Comparison of ENCODE assay signal across 10 mouse cellular contexts in genomic region chr2:77402329-77402728, GRCm38 (mm10).
A peak's percentile ranks its signal among the peaks of the same experiment; 100 is the strongest.
DNase-seq lines count a peak whose midpoint lies in the region; ATAC-seq and TF ChIP-seq lines count a peak whose summit lies in the region.
"Had no signal": no experiment of that assay in that cellular context is flagged by ENCODE, and none has a peak within 500 bp of the region (broad histone marks: within the 10 kb centered on the region; RNA-seq: fewer than 3 reads in every experiment).

No protein-coding gene starts in this region.

- no peaks in the 10 kb centered on the region for H3K9me3 ChIP-seq in lung, embryonic 15.5 days
- H3K9me3 ChIP-seq in liver, embryonic 13.5 days (replicated peaks) = no peaks in the 10 kb centered on the region
- H3K9me3 ChIP-seq in stomach, postnatal 0 days (ENCODE audit: control insufficient read depth, low read length) = no peaks in the 10 kb centered on the region

- H3K36me3 ChIP-seq in lung, embryonic 15.5 days = no peaks in the 10 kb centered on the region
- H3K36me3 ChIP-seq in liver, embryonic 13.5 days = no peaks in the 10 kb centered on the region
- H3K36me3 ChIP-seq in stomach, postnatal 0 days (ENCODE audit: control insufficient read depth, insufficient read depth, low read length) = no peaks in the 10 kb centered on the region

- 29% methylated on average over 13 of the region's 13 CpGs for WGBS in lung, embryonic 15.5 days
- 15% methylated on average over 13 of the region's 13 CpGs for WGBS in liver, embryonic 13.5 days (ENCODE audit: insufficient replicate concordance)
- 24% methylated on average over 13 of the region's 13 CpGs for WGBS in stomach, postnatal 0 days

- peak overlapping the region; percentile 55 for H3K4me2 ChIP-seq in lung, embryonic 15.5 days
- peak overlapping the region; percentile 25 for H3K4me2 ChIP-seq in liver, embryonic 13.5 days
- H3K4me2 ChIP-seq in stomach, postnatal 0 days (replicated peaks; ENCODE audit: low read depth) = peak overlapping the region; percentile 42

- ATAC-seq in lung, embryonic 15.5 days (ENCODE audit: borderline replicate concordance, extremely low read depth, low FRiP score, low TSS enrichment) = no peak
- no peak for ATAC-seq in liver, embryonic 13.5 days (ENCODE audit: low read depth)
- ATAC-seq in stomach, postnatal 0 days (ENCODE audit: low FRiP score, low TSS enrichment) = no peak
- no peak for ATAC-seq in granulocyte monocyte progenitor cell, adult 5-6 weeks (replicated peaks; ENCODE audit: poor library complexity, severe bottlenecking)

- DNase-seq in embryo, embryonic 11 days = peak; percentile 14
- DNase-seq in embryo, embryonic 9.5 days (ENCODE audit: extremely low spot score) = no peak
- DNase-seq in lung, postnatal 4 days = no peak
- no peak for DNase-seq in liver, embryonic 13.5 days
- no peak for DNase-seq in stomach, postnatal 0 days (ENCODE audit: low spot score)
- DNase-seq in adrenal gland, postnatal 10 days = no peak
- DNase-seq: kidney, postnatal 10 days; thymus, postnatal 36 days had no signal

- TF ChIP-seq EP300 in stomach, postnatal 0 days (optimal IDR thresholded peaks at IDR 0.05) = no peak

- peak overlapping the region; percentile 21 for H3K4me3 ChIP-seq in lung, embryonic 15.5 days
- no peak overlapping the region for H3K4me3 ChIP-seq in liver, embryonic 13.5 days (replicated peaks)
- H3K4me3 ChIP-seq in stomach, postnatal 0 days (ENCODE audit: low read depth, low read length) = no peak overlapping the region

- TF ChIP-seq CTCF in stomach, postnatal 0 days (IDR thresholded peaks at IDR 0.05; ENCODE audit: low read depth) = no peak

- no peak overlapping the region for H3K9ac ChIP-seq in lung, embryonic 15.5 days
- no peak overlapping the region for H3K9ac ChIP-seq in liver, embryonic 13.5 days
- H3K9ac ChIP-seq in stomach, postnatal 0 days (ENCODE audit: low read length) = no peak overlapping the region

- H3K27me3 ChIP-seq in lung, embryonic 15.5 days = no peaks in the 10 kb centered on the region
- peaks cover 15% of the 10 kb centered on the region; the same call in 1 of the 2 replicates for H3K27me3 ChIP-seq in liver, embryonic 13.5 days
- no peaks in the 10 kb centered on the region for H3K27me3 ChIP-seq in stomach, postnatal 0 days (ENCODE audit: control insufficient read depth, insufficient read depth, low read length)

- H3K27ac ChIP-seq in lung, embryonic 15.5 days = no peak overlapping the region
- H3K27ac ChIP-seq in liver, embryonic 13.5 days = no peak overlapping the region
- H3K27ac ChIP-seq in stomach, postnatal 0 days (replicated peaks) = no peak overlapping the region

- peaks cover 9% of the 10 kb centered on the region; the same call in 1 of the 2 replicates for H3K4me1 ChIP-seq in lung, embryonic 15.5 days
- H3K4me1 ChIP-seq in liver, embryonic 13.5 days (replicated peaks) = no peaks in the 10 kb centered on the region
- H3K4me1 ChIP-seq in stomach, postnatal 0 days (replicated peaks; ENCODE audit: control insufficient read depth, insufficient read depth) = no peaks in the 10 kb centered on the region; the same call in 1 of the 2 replicates
